Comparison of ENCODE assay signal across 8 mouse cellular contexts in the genomic region with DNA sequence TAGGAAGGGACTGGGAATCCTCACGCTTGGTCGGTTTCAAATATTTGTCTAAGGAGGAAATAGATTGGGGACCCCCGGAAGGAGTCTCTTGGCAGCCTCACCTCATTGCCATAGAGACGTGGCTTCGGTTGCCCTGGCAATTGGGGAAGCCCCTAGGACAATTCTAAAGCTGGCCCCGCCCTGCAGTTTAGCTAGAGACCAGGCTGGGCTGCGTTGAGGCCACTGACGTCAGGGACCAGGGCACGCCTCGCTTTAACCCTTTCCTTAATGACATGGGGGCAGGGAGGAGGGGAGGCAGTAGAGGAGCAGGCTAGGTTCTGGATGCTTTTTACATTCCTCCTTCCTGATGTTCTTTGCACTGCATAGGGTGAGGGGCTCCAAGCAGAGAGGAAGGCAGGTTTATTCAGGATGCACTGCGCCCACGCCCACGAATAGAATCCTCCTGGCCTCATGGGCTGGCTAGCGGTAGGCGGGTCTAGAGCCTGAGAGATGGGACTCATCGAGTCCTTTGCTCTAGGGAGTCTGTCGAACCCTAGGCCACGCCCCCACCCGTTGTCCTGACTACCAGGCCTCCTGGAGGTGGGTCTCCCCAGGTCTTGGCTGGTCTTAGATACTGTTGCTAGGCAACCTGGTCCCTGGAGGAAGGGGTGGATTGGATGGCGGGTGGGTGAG. TPM values are rescaled to one million over a fixed set of nuclear protein-coding genes. Genes with fewer than 3 reads are reported as not detected.
DNase-seq lines count a peak whose midpoint lies in the region; ATAC-seq and TF ChIP-seq lines count a peak whose summit lies in the region.

No protein-coding gene starts in this region.

- no peaks in the 10 kb centered on the region for H3K9me3 ChIP-seq in limb, embryonic 13.5 days
- no peaks in the 10 kb centered on the region for H3K9me3 ChIP-seq in midbrain, postnatal 0 days (ENCODE audit: low read length)
- H3K9me3 ChIP-seq in stomach, embryonic 14.5 days (ENCODE audit: control insufficient read depth, low read depth, low read length), result no peaks in the 10 kb centered on the region

- H3K4me1 ChIP-seq in limb, embryonic 13.5 days, result peaks cover 60% of the 10 kb centered on the region
- H3K4me1 ChIP-seq in midbrain, postnatal 0 days (ENCODE audit: insufficient read depth, low read length), result peaks cover 39% of the 10 kb centered on the region
- H3K4me1 ChIP-seq in stomach, embryonic 14.5 days (ENCODE audit: control insufficient read depth, insufficient read depth, low read length), result peaks cover 46% of the 10 kb centered on the region

- peak overlapping the region; percentile 81 for H3K27ac ChIP-seq in limb, embryonic 13.5 days
- H3K27ac ChIP-seq in midbrain, postnatal 0 days (ENCODE audit: low read depth, low read length), result peak overlapping the region; percentile 90
- H3K27ac ChIP-seq in stomach, embryonic 14.5 days (ENCODE audit: low read length), result peak overlapping the region; percentile 85

- H3K9ac ChIP-seq in limb, embryonic 13.5 days, result peak overlapping the region; percentile 45; the same call in 1 of the 2 replicates
- H3K9ac ChIP-seq in midbrain, postnatal 0 days (replicated peaks; ENCODE audit: low read length, poor library complexity, severe bottlenecking), result peak overlapping the region; percentile 54
- no peak overlapping the region for H3K9ac ChIP-seq in stomach, embryonic 14.5 days (replicated peaks; ENCODE audit: low read depth, low read length)

- intact Hi-C loops in gastrocnemius, postnatal 36 days (cut with DNase I), result no loop called here

- H3K4me3 ChIP-seq in limb, embryonic 13.5 days, result peak overlapping the region; percentile 31
- H3K4me3 ChIP-seq in midbrain, postnatal 0 days (ENCODE audit: low read depth, low read length), result peak overlapping the region; percentile 30
- peak overlapping the region; percentile 23 for H3K4me3 ChIP-seq in stomach, embryonic 14.5 days (ENCODE audit: low read depth, low read length)

- peak overlapping the region; percentile 61 for H3K4me2 ChIP-seq in limb, embryonic 13.5 days (replicated peaks)
- peak overlapping the region; percentile 58 for H3K4me2 ChIP-seq in midbrain, postnatal 0 days (ENCODE audit: low read depth, low read length, poor library complexity, severe bottlenecking)
- peak overlapping the region; percentile 45 for H3K4me2 ChIP-seq in stomach, embryonic 14.5 days (replicated peaks; ENCODE audit: low read depth, low read length)

- peak; percentile 65 for DNase-seq in ovary, adult 18-20 months (ENCODE audit: low spot score)
- DNase-seq in ovary, postnatal 10 days (ENCODE audit: low spot score), result no peak
- peak; percentile 98 for DNase-seq in embryo, embryonic 11 days
- peak; percentile 73 to 82 for DNase-seq in gastrocnemius, postnatal 36 days
- peak; percentile 99 for DNase-seq in midbrain, postnatal 0 days (ENCODE audit: low spot score)

- peak; percentile 89 for ATAC-seq in inflammation-experienced regulatory T-cells, adult 6 months
- ATAC-seq in limb, embryonic 13.5 days (ENCODE audit: low FRiP score, low read depth), result peak; percentile 84
- peak; percentile 93 for ATAC-seq in midbrain, postnatal 0 days (ENCODE audit: low FRiP score)
- peak; percentile 84 for ATAC-seq in stomach, embryonic 14.5 days (ENCODE audit: insufficient number of reproducible peaks, insufficient read depth, low FRiP score, low read depth)

- WGBS in limb, embryonic 13.5 days, result 1% methylated on average over 20 of the region's 20 CpGs
- 1% methylated on average over 20 of the region's 20 CpGs for WGBS in midbrain, postnatal 0 days
- 2% methylated on average over 20 of the region's 20 CpGs for WGBS in stomach, embryonic 14.5 days

- H3K36me3 ChIP-seq in limb, embryonic 13.5 days, result peaks cover 41% of the 10 kb centered on the region
- peaks cover 28% of the 10 kb centered on the region for H3K36me3 ChIP-seq in midbrain, postnatal 0 days (ENCODE audit: insufficient read depth, low read length)
- H3K36me3 ChIP-seq in stomach, embryonic 14.5 days (ENCODE audit: control insufficient read depth, insufficient read depth, low read length), result peaks cover 12% of the 10 kb centered on the region

- H3K27me3 ChIP-seq in limb, embryonic 13.5 days, result no peaks in the 10 kb centered on the region
- no peaks in the 10 kb centered on the region for H3K27me3 ChIP-seq in midbrain, postnatal 0 days (ENCODE audit: insufficient read depth, low read length)
- no peaks in the 10 kb centered on the region for H3K27me3 ChIP-seq in stomach, embryonic 14.5 days (ENCODE audit: control insufficient read depth, insufficient read depth, low read length)

- TF ChIP-seq CTCF in midbrain, postnatal 0 days (IDR thresholded peaks at IDR 0.05), result no peak; the same call in none of the 2 replicates

RNA-seq across cellular contexts. Expression of gene Dlg4, which starts 12.5 kb away (rescaled TPM):
- 1 to 10 TPM; 4.9 to 6.5 TPM for total RNA-seq in gastrocnemius, postnatal 36 days (2021)
- polyA plus RNA-seq in inflammation-experienced regulatory T-cells, adult 6 months (2017; shearing (Covaris generic)), result 10 to 100 TPM in 2 of 3 experiments, 1 to 10 TPM in 1; 7.1 to 14.6 (median 11.2) TPM
- 14.2 and 14.8 TPM in 2 replicates for polyA plus RNA-seq in limb, embryonic 13.5 days (2015; fragmentation: Nextera tagmentation; extraction: Ambion mirVana)
- 256 and 269 TPM in 2 replicates for total RNA-seq in midbrain, postnatal 0 days (2014; rRNA removed)
- 16.1 and 18.1 TPM in 2 replicates for polyA plus RNA-seq in midbrain, postnatal 0 days (2015; fragmentation: Nextera tagmentation; extraction: Ambion mirVana)
- 12.4 and 13.8 TPM in 2 replicates for polyA plus RNA-seq in stomach, embryonic 14.5 days (2014; fragmentation: Nextera tagmentation; extraction: Ambion mirVana)

RNA-seq across cellular contexts. Expression of gene Acadvl, which starts 14.1 kb away (rescaled TPM):
- total RNA-seq in gastrocnemius, postnatal 36 days (2021), result 100 to 1,000 TPM; 320 to 384 TPM
- polyA plus RNA-seq in inflammation-experienced regulatory T-cells, adult 6 months (2017; shearing (Covaris generic)), result 100 to 1,000 TPM; 110 to 132 (median 128) TPM
- polyA plus RNA-seq in limb, embryonic 13.5 days (2015; fragmentation: Nextera tagmentation; extraction: Ambion mirVana), result 76.0 and 81.1 TPM in 2 replicates
- total RNA-seq in midbrain, postnatal 0 days (2014; rRNA removed), result 35.9 and 42.7 TPM in 2 replicates
- polyA plus RNA-seq in midbrain, postnatal 0 days (2015; fragmentation: Nextera tagmentation; extraction: Ambion mirVana), result 62.1 and 64.2 TPM in 2 replicates
- 61.3 and 62.7 TPM in 2 replicates for polyA plus RNA-seq in stomach, embryonic 14.5 days (2014; fragmentation: Nextera tagmentation; extraction: Ambion mirVana)

RNA-seq across cellular contexts. Expression of gene Asgr1, which starts 24.6 kb away (rescaled TPM):
- not detected for total RNA-seq in gastrocnemius, postnatal 36 days (2021)
- not detected for polyA plus RNA-seq in inflammation-experienced regulatory T-cells, adult 6 months (2017; shearing (Covaris generic))
- 1.4 and 2.4 TPM in 2 replicates for polyA plus RNA-seq in limb, embryonic 13.5 days (2015; fragmentation: Nextera tagmentation; extraction: Ambion mirVana)
- 1.2 and 7.2 TPM in 2 replicates for total RNA-seq in midbrain, postnatal 0 days (2014; rRNA removed)
- polyA plus RNA-seq in midbrain, postnatal 0 days (2015; fragmentation: Nextera tagmentation; extraction: Ambion mirVana), result 4.1 and 4.5 TPM in 2 replicates
- not detected in 2 replicates for polyA plus RNA-seq in stomach, embryonic 14.5 days (2014; fragmentation: Nextera tagmentation; extraction: Ambion mirVana)

RNA-seq across cellular contexts. Expression of gene Dvl2, which starts 28.9 kb away (rescaled TPM):
- total RNA-seq in gastrocnemius, postnatal 36 days (2021), result 1 to 10 TPM; 3.3 to 4.6 TPM
- 1 to 10 TPM; 2.5 to 5.0 (median 4.9) TPM for polyA plus RNA-seq in inflammation-experienced regulatory T-cells, adult 6 months (2017; shearing (Covaris generic))
- 54.3 and 59.8 TPM in 2 replicates for polyA plus RNA-seq in limb, embryonic 13.5 days (2015; fragmentation: Nextera tagmentation; extraction: Ambion mirVana)
- 31.5 and 33.3 TPM in 2 replicates for total RNA-seq in midbrain, postnatal 0 days (2014; rRNA removed)
- polyA plus RNA-seq in midbrain, postnatal 0 days (2015; fragmentation: Nextera tagmentation; extraction: Ambion mirVana), result 19.0 and 20.0 TPM in 2 replicates
- polyA plus RNA-seq in stomach, embryonic 14.5 days (2014; fragmentation: Nextera tagmentation; extraction: Ambion mirVana), result 29.0 and 29.9 TPM in 2 replicates

RNA-seq across cellular contexts. Expression of gene Phf23, which starts 33.7 kb away (rescaled TPM):
- 10 to 100 TPM; 12.6 to 16.5 TPM for total RNA-seq in gastrocnemius, postnatal 36 days (2021)
- polyA plus RNA-seq in inflammation-experienced regulatory T-cells, adult 6 months (2017; shearing (Covaris generic)), result 10 to 100 TPM; 32.7 to 38.3 (median 36.0) TPM
- 95.9 and 101 TPM in 2 replicates for polyA plus RNA-seq in limb, embryonic 13.5 days (2015; fragmentation: Nextera tagmentation; extraction: Ambion mirVana)
- 42.4 and 45.2 TPM in 2 replicates for total RNA-seq in midbrain, postnatal 0 days (2014; rRNA removed)
- polyA plus RNA-seq in midbrain, postnatal 0 days (2015; fragmentation: Nextera tagmentation; extraction: Ambion mirVana), result 37.6 and 40.0 TPM in 2 replicates
- polyA plus RNA-seq in stomach, embryonic 14.5 days (2014; fragmentation: Nextera tagmentation; extraction: Ambion mirVana), result 40.2 and 47.9 TPM in 2 replicates
